Mouse (Mus musculus) gastrocnemius, postnatal 25 days (tissue): ENCODE measurements around the gene Aida. TPM values are rescaled to one million over a fixed set of nuclear protein-coding genes. Genes with fewer than 3 reads are reported as not detected.

Experiments
- DNase-seq: peaks from one replicate; pipeline ENCODE4 v3.0.0; 2022
- long read RNA-seq, 2 experiments: library from polyadenylated mRNA; stranded (forward); transcript quantifications; one replicate each; pipeline ENCODE4 v2.0.0; 2021
- total RNA-seq, 2 experiments: library from RNA; stranded (reverse); gene quantifications; 1 replicate in 1 of 2; 2 replicates in 1 of 2; pipeline ENCODE4 v1.2.3; 2021

Gene Aida
- total RNA-seq, result 10 to 100 TPM; 19.4 TPM
- long read RNA-seq, experiment 1, full-length matches to known transcripts, result 2 of 11 reads
- long read RNA-seq, experiment 1, partial matches to known transcripts, result 0 of 11 reads
- long read RNA-seq, experiment 1, other reads (novel, unspliced or antisense), result 9 of 11 reads
- long read RNA-seq, experiment 2, full-length matches to known transcripts, result 5 of 10 reads
- long read RNA-seq, experiment 2, partial matches to known transcripts, result 0 of 10 reads
- long read RNA-seq, experiment 2, other reads (novel, unspliced or antisense), result 5 of 10 reads

- DNase-seq, result peak; percentile 39
Measured at GRCm38 (mm10) chr1:183296465-183296864, at the start of gene Aida. Gene Aida (plus strand): TSS chr1:183296590.

GRCm38 (mm10) chr1:183248144-183248543 is 48.2 kb upstream of the Aida start:
- DNase-seq, result no peak

GRCm38 (mm10) chr1:183250612-183251011 is 45.8 kb upstream of the Aida start:
- DNase-seq, result no peak

GRCm38 (mm10) chr1:183251818-183252217 is 44.6 kb upstream of the Aida start:
- no peak for DNase-seq

GRCm38 (mm10) chr1:183252574-183252973 is 43.8 kb upstream of the Aida start:
- DNase-seq, result no peak

GRCm38 (mm10) chr1:183264145-183265008 is 32.0 kb upstream of the Aida start:
- DNase-seq, result no peak

GRCm38 (mm10) chr1:183265921-183266467 is 30.4 kb upstream of the Aida start:
- DNase-seq, result no peak

GRCm38 (mm10) chr1:183267666-183268065 is 28.7 kb upstream of the Aida start:
- DNase-seq, result no peak

- no peak for DNase-seq
Measured at GRCm38 (mm10) chr1:183272867-183273818, 23.2 kb upstream of the Aida start.

- DNase-seq, result no peak
Measured at GRCm38 (mm10) chr1:183274385-183274784, 22.0 kb upstream of the Aida start.

GRCm38 (mm10) chr1:183275763-183276162 is 20.6 kb upstream of the Aida start:
- DNase-seq, result no peak

- no peak for DNase-seq
Measured at GRCm38 (mm10) chr1:183288351-183288750, 8.0 kb upstream of the Aida start.

GRCm38 (mm10) chr1:183289576-183289975 is 6.8 kb upstream of the Aida start:
- DNase-seq, result no peak

GRCm38 (mm10) chr1:183296877-183297383 is 540 bp downstream of the Aida start, which contains the start of gene Brox:
Gene Brox (minus strand): TSS chr1:183297269.
- peak; percentile 94 for DNase-seq

- DNase-seq, result no peak
Measured at GRCm38 (mm10) chr1:183297473-183297885, 1.1 kb downstream of the Aida start.

GRCm38 (mm10) chr1:183297886-183298489 is 1.6 kb downstream of the Aida start:
- DNase-seq, result peak; percentile 29

- peak; percentile 93 for DNase-seq
Measured at GRCm38 (mm10) chr1:183299161-183299560, 2.8 kb downstream of the Aida start.

GRCm38 (mm10) chr1:183307555-183307954 is 11.2 kb downstream of the Aida start:
- no peak for DNase-seq

- no peak for DNase-seq
Measured at GRCm38 (mm10) chr1:183308476-183308875, 12.1 kb downstream of the Aida start.

GRCm38 (mm10) chr1:183309601-183310000 is 13.2 kb downstream of the Aida start:
- DNase-seq, result peak; percentile 41

- no peak for DNase-seq
Measured at GRCm38 (mm10) chr1:183312076-183312475, 15.7 kb downstream of the Aida start.
